Mouse (Mus musculus): ENCODE results near the gene Dock6.

- TF ChIP-seq MAX (IDR thresholded peaks at IDR 0.05), result no peak
- TF ChIP-seq CEBPB (IDR thresholded peaks at IDR 0.05; ENCODE audit: low read depth), result no peak
- no peak for TF ChIP-seq USF1 (IDR thresholded peaks at IDR 0.05; ENCODE audit: low read depth)
- no peak for TF ChIP-seq CTCF (IDR thresholded peaks at IDR 0.05; ENCODE audit: control insufficient read depth, insufficient read depth, insufficient read length)
- no peak for TF ChIP-seq MYOG (IDR thresholded peaks at IDR 0.05; ENCODE audit: control insufficient read depth, extremely low read depth, insufficient read length)
- TF ChIP-seq FOSL1 (IDR thresholded peaks at IDR 0.05; ENCODE audit: insufficient read depth, low read length, poor library complexity, severe bottlenecking), result no peak
Observed at GRCm38 (mm10) chr9:21784517-21785307, 67.7 kb downstream of the Dock6 start.
